Mouse (Mus musculus) lung, adult 18-20 months (tissue): ENCODE data around the gene Olfr1487.
"Not testable (repeated sequence)": the region's sequence is repeated elsewhere in the genome, so short reads cannot be mapped to it uniquely, and the experiment has no call there.

Source experiments
- DNase-seq, 2 experiments: peaks; one replicate each; pipeline ENCODE4 v3.0.0; 2022; ENCODE audit warnings: mixed read lengths in 2 of 2

Gene Olfr1487

DNA sequence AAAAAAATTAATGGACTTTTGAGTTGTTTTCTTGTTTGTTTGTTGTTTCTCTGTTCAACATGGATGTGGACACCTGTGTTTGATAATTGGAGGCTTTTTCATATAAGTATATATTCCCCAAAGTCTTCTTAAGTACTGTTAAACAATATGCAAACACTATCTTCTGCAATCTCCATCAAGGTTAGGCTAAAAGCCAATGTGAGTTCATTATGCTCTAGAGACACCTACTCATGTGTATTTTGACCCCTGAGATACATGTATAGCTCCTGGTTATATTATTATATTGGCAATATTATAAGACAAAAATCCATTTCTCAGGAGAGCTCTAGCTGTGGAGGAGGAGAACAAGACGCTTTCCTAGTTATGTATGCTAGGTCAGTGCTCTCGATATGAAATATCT is at the start of gene Olfr1487:
TSS of gene Olfr1487 (plus strand) at position 301 of the 400 bp plus-strand sequence.
- not testable (repeated sequence) for DNase-seq

DNA sequence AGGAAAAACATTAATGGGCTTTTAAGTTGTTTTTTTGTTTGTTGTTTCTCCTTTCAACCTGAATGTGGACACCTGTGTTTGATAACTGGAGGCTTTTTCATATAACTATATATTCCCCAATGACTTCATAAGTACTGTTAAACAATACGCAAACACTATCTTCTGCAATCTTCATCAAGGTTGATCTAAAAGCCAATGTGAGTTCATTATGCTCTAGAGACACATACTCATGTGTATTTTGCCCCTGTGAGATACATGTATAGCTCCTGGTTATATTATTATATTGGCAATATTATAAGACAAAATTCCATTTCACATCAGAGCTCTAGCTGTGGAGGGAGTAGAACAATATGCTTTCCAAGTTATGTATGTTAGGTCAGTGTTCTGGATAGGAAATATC is 34.0 kb upstream of the Olfr1487 start, which contains the start of gene Olfr1484:
TSS of gene Olfr1484 (plus strand) at position 301 of the 400 bp plus-strand sequence.
- DNase-seq, result no peak

DNA sequence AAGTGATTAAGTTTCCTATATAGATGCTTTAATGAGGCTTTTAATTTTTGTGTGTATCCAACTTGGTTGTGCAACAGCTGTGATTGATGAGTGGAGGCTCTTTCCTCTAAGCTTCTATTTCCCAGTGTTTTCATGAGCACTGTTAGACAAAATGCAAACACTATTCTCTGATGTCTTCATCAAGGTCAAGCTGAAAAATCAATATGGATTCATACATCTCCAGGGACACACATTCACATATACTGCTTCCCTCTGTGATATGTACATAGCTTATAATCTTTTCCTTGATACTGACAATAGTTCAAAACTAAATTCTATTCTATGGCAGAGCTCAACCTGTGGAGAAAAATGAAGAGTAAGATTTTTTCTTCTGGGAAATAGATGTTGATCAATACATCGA is 14.1 kb downstream of the Olfr1487 start, which contains the start of gene Olfr1489:
TSS of gene Olfr1489 (plus strand) at position 301 of the 400 bp plus-strand sequence.
- DNase-seq, result no peak

DNA sequence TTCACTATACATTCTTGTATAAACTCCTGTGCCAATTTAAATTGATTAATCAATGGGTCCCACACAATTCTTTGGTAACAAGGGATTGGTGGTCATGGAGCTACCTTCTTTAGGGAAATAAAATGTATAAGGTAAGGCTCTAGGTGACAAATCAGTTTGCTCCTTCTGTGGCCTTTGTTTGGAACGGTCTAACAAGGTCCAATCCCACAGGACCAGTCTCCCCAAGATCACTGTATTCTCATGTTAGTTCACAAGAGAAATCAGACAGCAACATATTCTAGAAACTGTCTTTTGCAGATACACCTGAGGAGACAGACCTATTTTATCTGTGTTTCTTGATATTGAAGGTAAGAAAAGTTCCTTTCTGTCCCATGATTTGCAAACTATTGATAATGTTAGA is 33.6 kb downstream of the Olfr1487 start, which contains the start of gene Olfr1490:
TSS of gene Olfr1490 (plus strand) at position 301 of the 400 bp plus-strand sequence.
- DNase-seq, result no peak
